Mouse (Mus musculus): Measurements from ENCODE around the gene 4933417A18Rik. TPM values are rescaled to one million over a fixed set of nuclear protein-coding genes. Genes with fewer than 3 reads are reported as not detected.
A peak's percentile ranks its signal among the peaks of the same experiment; 100 is the strongest.
"Not testable (repeated sequence)": the region's sequence is repeated elsewhere in the genome, so short reads cannot be mapped to it uniquely, and the experiment has no call there.

The 4933417A18Rik gene
- total RNA-seq (2021), result not detected

DNA sequence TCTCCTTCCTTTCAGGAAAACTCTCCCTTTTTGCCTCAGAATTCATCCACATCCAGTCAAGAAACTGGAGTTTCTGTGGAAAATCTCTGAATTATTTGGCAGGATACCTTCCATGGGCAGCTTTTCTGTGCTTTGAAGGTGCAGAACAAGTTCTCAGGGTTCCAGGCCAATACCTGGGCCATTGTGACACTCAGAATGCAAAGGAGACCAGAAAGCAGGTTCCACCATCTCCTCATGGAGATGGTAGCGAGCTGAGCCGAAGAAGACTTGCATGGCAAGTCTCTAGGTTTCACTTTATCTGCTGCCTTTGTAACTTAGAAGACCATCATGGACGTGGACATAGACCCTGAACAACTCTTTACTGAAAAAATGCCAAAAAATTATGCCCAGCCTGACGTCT is at the start of gene 4933417A18Rik, which contains the start of gene Fam217a:
Gene 4933417A18Rik, plus strand, starts transcription at position 200 of the 400 bp plus-strand sequence.
Gene Fam217a, minus strand, starts transcription at position 101 of the 400 bp plus-strand sequence.
- intact Hi-C loops (cut with DNase I), result no loop called here
- no peak for DNase-seq

DNA sequence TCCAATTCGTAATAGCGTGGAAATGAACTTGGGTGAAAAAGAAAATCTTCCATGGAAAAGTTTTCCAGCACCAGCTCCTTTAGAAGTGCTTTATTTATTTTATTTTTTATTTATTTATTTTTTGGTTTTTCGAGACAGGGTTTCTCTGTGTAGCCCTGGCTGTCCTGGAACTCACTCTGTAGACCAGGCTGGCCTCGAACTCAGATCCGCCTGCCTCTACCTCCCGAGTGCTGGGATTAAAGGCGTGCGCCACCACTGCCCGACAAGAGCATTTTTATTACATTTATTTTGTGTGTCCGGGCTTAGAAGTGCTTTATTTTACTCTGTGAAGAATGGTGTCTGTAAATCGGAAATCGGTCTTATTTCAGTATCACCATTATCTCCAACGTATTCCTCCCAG is 49.5 kb upstream of the 4933417A18Rik start:
- intact Hi-C loops (cut with DNase I), result not testable (repeated sequence)
- DNase-seq, result peak; percentile 8

DNA sequence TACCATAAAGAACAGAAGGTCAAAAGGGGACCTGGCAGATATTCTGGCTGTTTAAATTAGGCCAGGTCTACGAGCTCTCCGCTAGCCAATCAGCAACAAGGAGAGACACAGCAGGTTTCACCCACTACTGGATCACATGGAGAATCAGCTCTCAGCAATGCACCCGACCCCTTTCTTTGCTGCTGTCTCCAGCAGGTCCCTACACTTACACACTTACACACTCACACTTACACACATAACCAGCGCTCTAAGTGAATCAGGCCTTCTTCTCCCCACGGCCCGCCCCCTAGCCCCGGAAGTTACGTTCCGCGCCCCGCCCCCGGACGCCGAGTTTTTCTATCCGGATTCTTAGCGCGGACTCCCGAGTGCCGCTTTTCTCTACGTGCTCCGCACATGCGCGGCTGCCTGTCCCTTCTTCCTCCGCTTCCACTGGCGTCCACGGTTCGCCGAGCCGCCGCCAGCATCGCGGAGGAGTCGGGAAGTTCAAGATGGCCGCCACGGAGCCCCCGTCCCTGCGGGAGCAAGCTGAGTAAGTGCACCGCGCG is 49.0 kb upstream of the 4933417A18Rik start, which contains the start of gene Prpf4b:
Gene Prpf4b, plus strand, starts transcription at position 137 of the 545 bp plus-strand sequence.
- intact Hi-C loops (cut with DNase I), result no loop called here
- peak; percentile 93 for DNase-seq

DNA sequence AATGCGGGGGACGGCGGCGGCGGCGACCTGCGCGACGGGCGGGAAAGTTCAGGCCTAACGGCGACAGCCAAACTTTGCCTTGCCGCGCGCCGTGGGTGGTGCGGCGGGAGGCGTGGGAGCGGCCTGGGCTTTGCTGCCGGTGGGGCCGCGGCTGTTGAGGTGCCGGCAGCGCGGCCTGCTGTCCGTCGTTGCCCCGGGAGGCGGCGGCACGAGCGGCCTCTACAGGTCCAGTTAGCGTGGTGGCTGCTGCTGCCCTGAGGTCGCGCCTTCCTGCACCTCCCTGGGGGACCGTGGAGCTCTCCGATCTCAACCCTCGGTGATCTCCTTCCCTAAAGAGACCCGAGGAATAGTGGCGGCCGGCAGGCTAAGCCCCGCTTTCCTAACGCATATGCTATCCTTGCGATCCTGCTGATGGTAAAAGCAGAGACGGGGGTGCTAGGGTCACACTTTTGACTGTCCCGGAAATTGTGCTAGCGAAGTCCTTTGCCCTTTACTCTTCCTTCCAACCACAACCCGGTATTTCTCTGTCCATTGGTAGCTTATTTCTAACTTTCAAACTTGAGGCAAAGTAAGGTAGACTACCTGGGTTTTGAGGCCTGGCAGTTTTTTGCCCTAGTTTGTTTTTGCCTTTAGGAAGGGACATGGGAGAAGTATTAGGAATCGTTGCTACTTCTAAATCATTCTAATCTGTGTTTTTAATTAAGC is 48.3 kb upstream of the 4933417A18Rik start:
- no peak for DNase-seq
- intact Hi-C loops (cut with DNase I), result no loop called here

DNA sequence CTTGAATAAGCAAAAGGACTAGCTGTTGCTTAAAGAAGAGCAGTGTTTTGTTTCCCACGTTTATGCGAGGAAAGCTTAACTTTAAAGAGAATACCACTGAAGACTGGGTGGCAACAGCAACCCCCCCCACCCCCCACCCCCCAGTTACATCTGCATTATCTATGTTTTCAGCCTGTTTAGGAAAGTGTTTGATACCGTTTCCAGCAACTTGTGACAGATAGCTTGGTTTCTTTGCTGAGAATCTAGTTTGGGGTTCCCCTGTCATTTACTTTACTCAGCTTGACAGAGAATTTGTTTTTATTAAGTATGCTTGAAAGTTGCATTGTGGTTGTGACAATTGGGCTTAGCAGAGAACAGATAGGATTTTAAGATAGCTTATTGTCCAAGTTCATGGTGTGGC is 47.7 kb upstream of the 4933417A18Rik start:
- DNase-seq, result no peak
- intact Hi-C loops (cut with DNase I), result no loop called here

DNA sequence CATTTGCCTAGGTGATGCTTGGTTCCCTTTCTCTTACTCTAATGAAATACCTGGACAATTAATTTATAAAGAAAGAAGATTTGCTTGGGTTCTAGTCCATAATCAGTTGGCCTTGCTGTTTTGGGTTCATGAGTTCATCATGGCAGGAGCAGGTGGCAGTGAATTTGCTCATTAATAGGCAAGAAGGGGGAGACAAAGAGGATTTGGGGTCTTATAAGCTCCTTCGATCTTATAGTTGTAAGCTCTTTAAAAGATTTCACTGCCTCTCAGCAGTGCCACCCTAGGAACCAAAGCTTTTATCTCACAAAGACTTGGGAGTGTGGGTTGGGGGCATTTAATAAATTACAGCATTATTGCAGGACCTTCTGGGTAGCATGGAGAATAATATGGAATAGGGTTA is 31.3 kb upstream of the 4933417A18Rik start:
- intact Hi-C loops (cut with DNase I), result no loop called here
- DNase-seq, result no peak

DNA sequence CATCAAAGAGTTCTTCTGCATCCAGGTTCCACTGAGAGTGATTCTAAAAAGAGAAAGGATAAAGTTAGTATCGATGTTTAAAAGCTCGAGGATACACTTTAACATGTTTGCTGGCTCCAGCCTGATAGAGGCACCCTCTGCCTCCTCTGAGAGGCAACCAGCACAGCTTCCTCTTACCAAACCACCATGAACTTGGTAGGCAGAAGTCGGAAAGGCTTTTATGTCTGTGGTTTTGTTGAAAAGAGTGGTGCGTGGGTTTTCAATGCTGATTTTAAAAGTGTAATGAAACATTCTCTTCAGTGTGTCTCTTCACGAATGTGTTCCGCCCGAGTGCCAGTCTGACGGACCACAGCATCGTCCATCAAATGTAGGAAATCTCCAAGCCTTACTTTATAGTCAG is 9.6 kb upstream of the 4933417A18Rik start:
- intact Hi-C loops (cut with DNase I), result no loop called here
- no peak for DNase-seq

DNA sequence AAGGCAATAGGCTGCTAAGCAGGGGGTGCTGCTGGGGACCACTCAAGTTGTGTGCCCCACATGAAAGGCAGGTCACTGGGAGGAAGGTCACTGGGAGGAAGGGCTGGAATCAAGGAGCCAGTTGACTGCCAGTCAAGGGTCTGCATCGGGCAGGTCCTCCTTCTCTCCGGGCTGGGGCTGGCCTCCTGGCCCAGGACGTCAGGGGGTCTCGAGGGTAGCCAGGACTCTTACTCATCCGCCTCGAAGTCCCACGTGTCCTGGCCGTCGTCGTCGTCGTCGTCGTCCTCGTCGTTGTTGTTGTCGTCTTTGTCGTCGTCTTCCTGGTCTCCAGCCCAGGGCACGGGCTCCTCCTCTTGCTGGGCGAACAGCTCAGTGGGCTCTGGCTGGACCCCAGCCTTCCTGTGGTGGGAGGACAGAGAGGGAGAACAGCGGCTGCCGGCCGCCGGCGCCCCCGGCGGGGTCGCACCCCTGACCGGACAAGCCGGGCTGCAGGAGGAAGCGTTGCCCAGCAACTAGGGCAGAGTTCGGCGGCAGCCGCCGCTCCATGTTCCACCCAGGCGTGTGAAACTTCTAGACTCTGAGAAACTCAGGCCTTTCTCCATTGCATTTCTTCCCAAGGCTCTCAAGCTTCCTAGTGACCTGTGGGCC is 7.6 kb upstream of the 4933417A18Rik start:
- intact Hi-C loops (cut with DNase I), result no loop called here
- peak; percentile 20 for DNase-seq

DNA sequence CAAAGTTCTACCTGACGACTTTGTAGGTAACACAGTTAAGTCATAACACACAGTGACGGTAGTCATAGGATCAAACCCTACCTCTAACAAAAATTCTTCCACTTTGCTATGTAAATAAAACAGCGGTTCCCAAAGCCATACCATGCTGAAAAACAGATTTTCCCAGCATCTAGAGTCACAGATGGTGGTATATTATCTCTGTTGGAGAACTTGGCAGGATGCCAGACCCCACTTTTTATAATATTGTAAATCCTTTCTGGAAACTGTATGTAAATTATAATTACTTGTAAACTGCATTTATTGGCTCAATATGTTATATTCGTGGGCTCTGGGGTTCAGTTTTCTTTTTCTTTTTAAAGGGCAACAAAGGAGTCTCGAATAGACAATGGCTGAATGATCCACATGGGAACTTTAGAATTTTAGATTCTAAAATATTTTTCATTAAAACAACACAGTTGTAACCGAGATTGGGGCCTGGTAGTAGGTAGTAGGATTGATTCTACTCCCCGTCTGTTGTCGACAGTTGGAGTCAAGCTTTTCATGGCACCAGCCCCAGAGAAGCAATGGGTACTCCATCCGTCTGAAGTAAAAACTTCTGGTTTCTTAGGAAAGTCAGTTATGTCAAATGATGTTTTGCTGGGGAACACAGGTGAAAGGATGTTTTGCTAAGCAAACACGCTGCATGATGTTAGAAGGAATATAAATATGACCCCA is 10.9 kb downstream of the 4933417A18Rik start:
- intact Hi-C loops (cut with DNase I), result no loop called here
- no peak for DNase-seq

DNA sequence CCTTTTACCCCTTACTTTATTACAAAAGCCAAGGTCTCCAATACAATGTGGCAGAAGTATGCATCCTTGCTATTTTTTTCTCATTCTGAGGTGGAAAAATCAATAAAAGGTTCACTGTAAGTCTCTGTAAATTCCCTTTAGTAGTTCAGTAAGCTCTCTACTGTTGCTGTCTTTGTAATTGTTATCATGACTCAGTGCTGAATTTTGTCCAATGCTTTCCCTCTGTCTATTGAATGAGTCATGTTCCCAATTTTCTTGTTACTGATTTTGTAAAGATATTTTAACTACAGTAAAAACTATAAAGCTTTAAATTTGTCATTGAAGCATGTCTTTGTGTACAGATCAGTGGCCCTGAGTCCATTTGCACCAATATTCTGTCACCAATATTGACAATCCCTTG is 18.2 kb downstream of the 4933417A18Rik start:
- intact Hi-C loops (cut with DNase I), result no loop called here
- DNase-seq, result no peak

DNA sequence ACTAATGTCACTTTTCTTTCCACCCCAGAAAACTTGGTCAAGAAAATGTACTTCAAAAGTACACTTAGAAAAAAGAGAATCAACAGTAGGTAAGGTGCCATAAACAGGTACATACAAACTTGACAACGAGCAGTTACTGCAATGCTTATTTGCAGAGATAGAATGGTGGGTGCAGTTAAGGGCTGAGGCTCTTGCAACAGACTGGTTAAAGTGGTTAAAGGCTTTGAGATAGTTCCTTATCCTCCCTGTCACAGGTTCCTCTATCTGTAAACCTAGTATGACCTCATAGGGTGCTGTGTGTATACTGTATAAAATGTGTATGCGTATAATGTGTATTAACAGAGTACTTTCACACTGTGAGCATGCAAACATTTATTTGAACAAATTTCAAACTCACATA is 27.2 kb downstream of the 4933417A18Rik start:
- DNase-seq; intact Hi-C loops (cut with DNase I): not testable (repeated sequence)

DNA sequence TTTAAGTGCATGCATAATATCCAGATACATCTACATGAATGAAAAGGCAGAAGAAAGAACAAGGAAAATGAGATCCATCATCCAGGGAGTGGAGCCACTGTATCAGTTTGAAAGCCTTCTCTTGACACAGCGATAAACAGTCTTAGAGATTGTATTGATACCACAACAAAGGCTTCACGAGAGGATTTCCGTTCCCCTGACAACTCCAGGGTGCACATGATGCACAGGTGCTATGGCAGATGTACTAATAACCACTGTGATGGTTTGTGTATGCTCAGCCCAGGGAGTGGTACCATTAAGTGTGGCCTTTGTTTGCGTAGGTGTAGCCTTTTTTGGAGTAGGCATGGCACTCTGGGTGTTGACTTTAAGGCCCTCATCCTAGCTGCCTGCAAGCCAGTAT is 32.7 kb downstream of the 4933417A18Rik start:
- DNase-seq, result no peak
- intact Hi-C loops (cut with DNase I), result no loop called here

DNA sequence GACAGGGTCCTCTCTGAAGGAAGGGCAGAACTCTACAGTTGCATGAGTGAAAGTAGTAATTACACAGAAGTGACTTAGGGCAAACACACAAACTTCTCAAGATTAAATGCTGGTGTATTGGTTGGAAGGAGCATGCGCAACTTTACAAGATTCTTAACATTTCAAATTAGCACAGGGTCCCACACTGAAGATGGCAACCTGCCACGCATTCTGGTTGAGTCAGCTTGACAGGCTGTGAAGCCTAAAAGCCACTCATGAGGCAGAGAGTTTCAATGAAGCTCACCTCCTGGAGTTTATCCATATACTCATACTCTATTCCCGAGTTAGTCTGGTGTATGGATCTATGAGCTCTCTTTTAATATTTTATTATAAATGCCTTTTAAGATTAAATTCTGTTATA is 33.9 kb downstream of the 4933417A18Rik start:
- intact Hi-C loops (cut with DNase I); DNase-seq: not testable (repeated sequence)

DNA sequence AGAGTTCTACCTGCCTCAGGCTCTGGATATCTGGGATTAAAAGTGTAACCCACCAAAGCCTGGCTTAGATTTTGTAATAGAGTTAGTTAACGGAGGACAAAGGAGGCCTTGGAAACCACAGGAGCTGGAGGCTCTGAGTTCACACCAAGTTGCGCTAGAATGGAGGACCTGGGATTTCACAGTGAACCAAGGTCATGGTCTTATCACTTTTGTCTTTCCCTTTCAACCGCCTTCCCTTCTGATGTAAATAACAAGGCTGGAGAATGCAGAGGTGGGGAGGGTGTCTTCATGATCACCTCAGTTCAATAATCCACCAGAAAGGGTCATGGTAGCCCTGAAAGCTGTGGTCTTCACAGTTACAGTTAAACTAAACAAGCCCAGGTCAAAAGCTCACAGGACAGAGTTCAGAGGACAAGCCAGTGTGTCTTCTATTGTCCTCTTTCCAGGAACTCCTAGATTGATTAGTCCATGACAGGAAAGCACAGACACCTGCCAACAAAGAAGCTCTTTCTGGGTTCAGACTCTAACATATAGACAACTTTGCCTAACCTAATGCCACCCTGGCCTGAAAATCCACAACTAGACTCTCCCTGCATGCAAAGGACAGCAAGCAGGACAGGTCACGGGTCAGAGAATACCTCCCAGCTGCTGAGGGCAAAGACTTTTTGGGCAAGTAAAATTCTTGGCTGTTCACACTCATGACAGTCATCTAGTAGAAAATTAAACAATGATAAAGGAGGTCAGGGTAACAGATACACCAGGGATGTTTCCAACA is 37.0 kb downstream of the 4933417A18Rik start:
- DNase-seq, result no peak
- intact Hi-C loops (cut with DNase I), result no loop called here

DNA sequence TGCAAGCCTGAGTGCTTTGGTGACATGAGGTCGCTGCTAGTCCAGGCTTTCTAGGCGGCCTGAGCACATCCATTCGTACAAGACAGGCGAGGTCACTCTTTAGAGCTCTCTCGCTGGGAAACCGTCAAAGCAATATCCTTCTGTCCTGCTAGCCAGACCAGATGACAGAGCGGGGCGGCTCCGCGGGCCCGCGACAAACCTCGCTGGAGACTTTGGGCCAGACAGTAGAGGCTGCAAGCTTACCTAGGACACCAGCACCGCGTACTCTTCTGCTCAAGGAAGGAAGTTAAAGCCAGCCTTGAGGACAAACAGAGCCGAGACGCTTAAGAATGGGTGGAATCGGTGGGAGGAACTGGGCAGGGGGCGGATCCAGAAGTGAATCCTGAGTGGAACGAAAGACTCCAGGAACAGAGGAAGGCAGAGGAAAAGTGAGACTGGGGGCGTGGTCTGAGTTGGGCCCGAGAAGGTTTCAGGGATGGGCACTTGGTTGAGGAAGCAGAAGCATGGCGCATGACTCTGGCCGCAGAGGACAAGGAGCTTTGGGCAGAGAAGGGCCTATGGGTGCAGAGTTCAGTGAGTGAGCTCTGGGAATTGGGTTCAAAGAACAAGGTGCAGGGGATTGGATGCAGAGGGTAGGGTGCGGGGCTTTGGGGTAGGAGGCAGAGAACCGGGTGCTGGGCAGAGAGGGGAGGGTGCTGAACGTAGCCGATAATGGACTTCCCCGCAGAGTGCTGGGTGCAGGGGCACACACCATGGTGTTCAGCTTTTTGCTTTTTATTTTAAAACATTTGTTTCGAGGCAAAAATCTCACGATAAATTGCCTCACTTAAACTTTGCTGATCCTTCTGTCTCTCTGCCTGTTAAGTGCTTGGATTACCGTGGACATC is 39.5 kb downstream of the 4933417A18Rik start, which contains the start of gene Eci3:
Gene Eci3, minus strand, starts transcription at position 300 of the 887 bp plus-strand sequence.
- peak; percentile 8 for DNase-seq

DNA sequence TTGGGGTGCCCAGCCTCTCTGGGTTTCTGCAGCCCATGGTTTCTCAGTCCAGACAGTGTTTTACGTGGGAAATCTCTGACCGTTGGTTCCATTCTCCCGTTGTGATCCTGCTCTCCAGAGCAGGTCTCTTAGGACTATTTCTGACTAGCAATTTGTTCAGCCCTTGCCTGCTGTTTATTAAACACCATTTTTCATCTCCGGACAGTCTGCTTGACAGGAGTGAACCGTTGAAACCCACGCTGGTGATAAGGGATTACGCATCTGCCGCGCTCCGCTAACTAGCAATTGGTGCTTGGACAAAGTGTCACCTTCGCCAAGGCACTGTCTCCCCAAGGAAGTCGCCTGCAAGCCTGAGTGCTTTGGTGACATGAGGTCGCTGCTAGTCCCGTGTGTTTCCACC is 40.2 kb downstream of the 4933417A18Rik start:
- DNase-seq, result no peak
- intact Hi-C loops (cut with DNase I), result no loop called here

More for the DNA sequence above, 39.5 kb downstream of the 4933417A18Rik start, which contains the start of gene Eci3:
- intact Hi-C loops (cut with DNase I), result no loop called here

DNA sequence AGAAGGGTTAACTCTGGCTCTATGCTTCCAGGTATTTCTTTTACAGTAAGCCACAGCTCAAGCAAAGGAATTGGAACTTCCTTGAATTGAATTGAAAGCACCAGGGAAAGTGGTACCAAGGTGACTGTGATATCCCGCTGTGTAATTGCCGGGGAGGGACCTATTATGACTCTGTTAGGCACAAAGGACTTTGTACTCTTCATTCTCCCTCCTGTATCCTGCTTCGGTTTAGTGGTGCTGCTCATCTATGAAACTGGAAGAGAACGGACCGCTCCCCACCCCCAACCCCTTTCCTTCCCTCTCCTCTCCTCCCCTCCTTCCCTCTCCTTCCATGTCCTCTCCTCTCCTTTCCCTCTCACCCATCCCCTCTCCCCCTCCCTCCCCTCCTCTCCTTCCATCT is 40.7 kb downstream of the 4933417A18Rik start:
- intact Hi-C loops (cut with DNase I), result no loop called here
- no peak for DNase-seq

DNA sequence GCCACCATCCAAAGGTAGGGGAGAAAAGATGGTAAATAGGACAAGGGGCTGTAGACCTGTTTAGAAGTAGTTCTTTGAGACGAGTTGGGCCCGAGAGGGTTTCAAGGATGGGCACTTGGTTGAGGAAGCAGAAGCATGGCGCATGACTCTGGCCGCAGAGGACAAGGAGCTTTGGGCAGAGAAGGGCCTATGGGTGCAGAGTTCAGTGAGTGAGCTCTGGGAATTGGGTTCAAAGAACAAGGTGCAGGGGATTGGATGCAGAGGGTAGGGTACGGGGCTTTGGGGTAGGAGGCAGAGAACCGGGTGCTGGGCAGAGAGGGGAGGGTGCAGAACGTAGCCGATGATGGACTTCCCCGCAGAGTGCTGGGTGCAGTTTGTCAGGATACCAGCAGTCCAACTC is 41.4 kb downstream of the 4933417A18Rik start:
- DNase-seq; intact Hi-C loops (cut with DNase I): not testable (repeated sequence)

DNA sequence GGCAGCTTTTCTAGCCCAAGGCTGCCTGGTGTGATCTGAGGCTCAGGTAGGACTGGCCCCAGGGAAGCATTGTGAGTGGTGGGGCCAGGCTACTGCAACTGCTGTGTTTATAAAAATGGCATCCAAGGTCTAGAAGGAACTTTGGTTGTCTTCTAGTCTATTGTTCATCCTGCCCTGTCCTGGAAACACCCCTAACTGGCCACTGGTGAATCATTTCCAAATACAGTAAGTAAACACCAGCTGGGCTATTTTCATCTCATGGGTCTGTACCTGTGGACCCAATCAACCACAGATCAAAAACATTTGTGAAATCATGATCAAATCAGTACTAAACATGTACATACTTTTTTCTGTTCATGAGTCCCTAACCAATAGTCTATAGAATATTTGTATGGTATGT is 48.2 kb downstream of the 4933417A18Rik start:
- intact Hi-C loops (cut with DNase I), result not testable (repeated sequence)

More for the DNA sequence above, 48.2 kb downstream of the 4933417A18Rik start:
- DNase-seq, result not testable (repeated sequence)

All from left cerebral cortex, postnatal 4 days (tissue).